Mouse (Mus musculus): Measurements from ENCODE around the gene Eif2ak2.
A peak's percentile ranks its signal among the peaks of the same experiment; 100 is the strongest.

Eif2ak2 gene

DNA sequence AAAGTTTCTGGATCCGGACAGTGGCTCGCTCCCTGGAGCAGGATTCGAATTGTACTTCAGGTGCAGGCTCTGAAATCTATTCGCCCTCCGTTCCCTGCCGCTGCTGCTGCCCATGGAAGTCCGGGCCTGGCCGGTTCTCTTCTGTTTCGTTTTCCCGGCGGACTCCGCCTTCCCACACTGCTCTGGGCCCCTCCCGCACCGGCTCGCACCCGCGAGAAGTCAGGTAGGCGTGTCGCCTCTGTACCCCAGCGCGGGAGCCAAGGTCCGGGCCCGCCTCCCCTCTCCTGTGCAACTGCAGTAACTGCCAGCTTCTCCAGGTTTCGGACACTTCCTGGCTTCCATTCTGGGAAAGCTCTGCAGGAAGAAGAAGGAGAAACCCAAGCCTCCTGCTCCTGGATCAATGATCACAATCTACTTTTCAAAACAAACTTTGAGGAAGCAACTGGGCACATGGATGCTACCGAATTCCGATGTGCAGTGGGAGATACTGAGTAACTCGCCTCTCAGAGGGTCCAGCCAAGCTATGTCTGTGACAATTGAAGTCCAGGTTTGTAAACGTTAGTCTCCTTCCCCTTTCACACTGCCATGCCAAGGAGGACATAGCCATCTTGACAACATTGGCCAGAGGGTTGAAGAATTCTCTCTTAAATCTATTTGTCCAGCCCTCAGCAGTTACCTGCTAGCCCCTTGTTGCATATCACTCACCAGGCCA, at the start of gene Eif2ak2:
Gene Eif2ak2 (minus strand): TSS at position 173 of the 712 bp plus-strand sequence.
- DNase-seq (ENCODE audit: low spot score in 2 of 2), result peak; percentile 16 to 40

- DNase-seq (ENCODE audit: low spot score in 2 of 2), result peak in 1 of 2 experiments; percentile 12
These were observed 35.3 kb upstream of the Eif2ak2 start for GRCm38 (mm10) chr17:78917696-78918095.

- DNase-seq (ENCODE audit: low spot score in 2 of 2), result no peak
These were observed 34.5 kb upstream of the Eif2ak2 start for GRCm38 (mm10) chr17:78916899-78917298.

- peak; percentile 82 to 84 for DNase-seq (ENCODE audit: low spot score in 2 of 2)
These were observed 34.0 kb upstream of the Eif2ak2 start, which contains the start of gene Cebpzos for GRCm38 (mm10) chr17:78916369-78916813. TSS of gene Cebpzos (plus strand) at chr17:78916500.

- DNase-seq (ENCODE audit: low spot score in 2 of 2), result no peak
These were observed 33.4 kb upstream of the Eif2ak2 start for GRCm38 (mm10) chr17:78915772-78916171.

DNA sequence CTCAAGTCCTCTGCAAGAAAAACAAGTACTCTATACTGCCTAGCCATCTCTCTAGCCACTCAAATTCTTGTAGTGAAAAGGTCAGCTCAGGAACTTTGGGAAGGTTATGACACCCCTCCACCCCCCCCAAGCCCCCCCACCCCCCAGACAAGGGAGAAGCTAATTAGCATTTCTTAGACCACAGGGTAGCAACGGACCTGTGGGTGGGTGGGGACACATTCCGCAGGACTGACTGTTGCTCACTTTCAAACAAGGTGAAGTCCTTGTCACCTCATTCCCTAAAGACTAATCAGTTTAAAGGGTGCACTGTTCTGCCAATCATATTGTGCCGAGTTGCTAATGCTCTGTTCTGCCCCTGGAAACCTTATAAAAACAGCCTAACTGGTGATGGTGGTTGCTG, 31.5 kb upstream of the Eif2ak2 start:
- no peak for DNase-seq (ENCODE audit: low spot score in 2 of 2)

DNA sequence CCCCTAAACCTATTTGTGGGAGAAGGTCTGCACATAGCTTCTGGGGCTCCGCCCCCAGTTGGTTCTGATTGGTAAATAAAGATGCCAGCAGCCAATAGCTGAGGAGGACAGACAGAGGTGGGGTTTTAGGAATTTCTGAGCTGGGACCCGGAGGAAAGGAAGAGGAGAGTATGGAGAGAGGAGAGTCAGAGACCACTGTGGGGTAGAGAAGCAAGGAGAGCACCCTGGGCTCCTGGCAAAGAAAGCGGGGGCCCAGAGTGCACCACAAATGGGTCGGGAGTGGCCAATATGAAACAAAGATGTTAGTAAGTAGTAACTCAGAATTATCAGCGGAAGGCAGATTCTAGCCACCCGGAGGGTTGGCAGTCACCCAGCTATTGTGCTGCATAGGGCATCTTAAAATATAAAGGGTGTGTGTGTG, 30.5 kb upstream of the Eif2ak2 start:
- DNase-seq (ENCODE audit: low spot score in 2 of 2), result no peak

GRCm38 (mm10) chr17:78909374-78909773, 27.0 kb upstream of the Eif2ak2 start:
- no peak for DNase-seq (ENCODE audit: low spot score in 2 of 2)

- no peak for DNase-seq (ENCODE audit: low spot score in 2 of 2)
These were observed 24.5 kb upstream of the Eif2ak2 start, which contains the start of gene Sult6b1 for GRCm38 (mm10) chr17:78906892-78907291. TSS of gene Sult6b1 (minus strand) at chr17:78906992.

- no peak for DNase-seq (ENCODE audit: low spot score in 2 of 2)
These were observed 20.8 kb upstream of the Eif2ak2 start for GRCm38 (mm10) chr17:78903158-78903557.

DNA sequence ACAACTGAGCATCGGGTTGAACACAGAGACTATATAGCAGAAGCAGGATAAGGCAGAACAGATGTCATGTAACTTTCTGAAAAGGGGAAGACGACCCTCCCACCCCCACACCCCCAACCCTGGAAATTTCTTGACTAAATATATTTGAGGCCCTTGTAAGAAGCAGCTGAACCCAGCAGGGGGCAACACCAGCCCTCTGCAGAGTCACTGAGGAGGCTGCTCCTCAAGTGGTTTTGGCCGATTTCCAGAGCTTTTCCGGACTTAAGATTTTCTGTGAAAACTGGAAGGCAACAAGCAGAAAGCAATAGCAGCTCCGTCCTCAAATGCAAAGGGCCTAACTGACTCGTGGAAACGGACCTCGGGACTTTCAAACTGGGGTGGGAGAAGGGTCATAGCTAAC, 13.0 kb upstream of the Eif2ak2 start:
- DNase-seq (ENCODE audit: low spot score in 2 of 2), result peak in 1 of 2 experiments; percentile 13

GRCm38 (mm10) chr17:78894991-78895390, 12.6 kb upstream of the Eif2ak2 start:
- DNase-seq (ENCODE audit: low spot score in 2 of 2), result no peak

DNA sequence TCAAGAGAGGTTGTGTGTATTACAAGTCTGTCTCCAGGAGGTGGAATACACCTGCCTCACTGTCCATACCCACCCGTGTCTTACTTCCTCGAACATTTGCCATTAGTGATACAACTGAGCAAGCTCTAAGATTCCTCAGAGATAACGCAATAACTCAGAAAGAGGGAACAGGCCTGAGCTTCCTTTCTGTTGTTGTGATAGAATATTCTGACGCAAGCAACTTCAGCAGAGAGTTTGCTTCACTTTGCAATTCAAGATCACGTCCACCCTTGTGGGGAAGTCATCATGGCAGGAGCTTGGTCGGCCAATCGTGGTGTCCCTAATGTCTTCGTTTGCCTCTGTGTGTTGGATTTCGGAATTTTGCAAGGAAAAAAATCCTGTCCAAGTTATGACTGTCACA, 8.6 kb upstream of the Eif2ak2 start:
- DNase-seq (ENCODE audit: low spot score in 2 of 2), result no peak

DNA sequence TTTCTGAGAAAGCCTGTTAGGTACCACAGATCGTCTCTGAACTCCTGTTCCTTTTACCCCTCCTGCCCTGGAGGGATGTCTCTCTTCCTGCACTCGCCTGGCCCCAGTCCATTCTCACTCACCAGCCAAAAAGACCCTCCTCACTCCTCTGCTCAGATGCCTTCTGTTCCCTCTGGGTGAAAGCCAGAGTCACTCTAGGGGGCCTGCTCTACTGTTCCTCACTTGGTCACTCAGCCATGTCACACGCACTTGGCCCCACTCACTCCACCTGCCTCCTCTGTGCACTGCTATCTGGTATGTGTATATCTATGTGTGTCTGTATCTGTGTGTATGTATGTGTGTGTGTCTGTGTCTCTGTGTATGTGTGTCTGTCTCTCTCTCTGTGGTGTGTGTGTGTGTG, 6.8 kb upstream of the Eif2ak2 start:
- DNase-seq (ENCODE audit: low spot score in 2 of 2), result no peak

GRCm38 (mm10) chr17:78888554-78888953, 6.2 kb upstream of the Eif2ak2 start:
- no peak for DNase-seq (ENCODE audit: low spot score in 2 of 2)

GRCm38 (mm10) chr17:78885286-78886065, 3.1 kb upstream of the Eif2ak2 start:
- DNase-seq (ENCODE audit: low spot score in 2 of 2), result no peak

DNA sequence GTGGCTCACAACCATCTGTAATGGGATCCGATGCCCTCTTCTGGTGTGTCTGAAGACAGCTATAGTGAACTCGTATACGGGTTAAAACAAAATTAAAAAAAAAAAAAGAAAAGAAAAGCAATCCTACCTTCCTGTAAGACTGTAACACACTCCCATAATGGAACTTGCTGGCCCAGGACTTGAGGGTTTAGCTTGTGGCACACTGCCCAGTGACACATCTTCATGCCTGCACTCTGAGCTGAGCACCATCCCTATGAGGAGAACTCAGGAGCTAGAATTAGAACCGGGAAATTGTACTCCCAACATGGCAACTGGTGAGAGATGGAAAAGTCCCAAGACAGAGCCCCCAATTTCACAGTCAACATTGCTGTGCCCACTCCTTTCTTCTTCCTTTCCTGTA, 918 bp upstream of the Eif2ak2 start:
- no peak for DNase-seq (ENCODE audit: low spot score in 2 of 2)

GRCm38 (mm10) chr17:78881878-78882304, 482 bp downstream of the Eif2ak2 start:
- DNase-seq (ENCODE audit: low spot score in 2 of 2), result no peak

DNA sequence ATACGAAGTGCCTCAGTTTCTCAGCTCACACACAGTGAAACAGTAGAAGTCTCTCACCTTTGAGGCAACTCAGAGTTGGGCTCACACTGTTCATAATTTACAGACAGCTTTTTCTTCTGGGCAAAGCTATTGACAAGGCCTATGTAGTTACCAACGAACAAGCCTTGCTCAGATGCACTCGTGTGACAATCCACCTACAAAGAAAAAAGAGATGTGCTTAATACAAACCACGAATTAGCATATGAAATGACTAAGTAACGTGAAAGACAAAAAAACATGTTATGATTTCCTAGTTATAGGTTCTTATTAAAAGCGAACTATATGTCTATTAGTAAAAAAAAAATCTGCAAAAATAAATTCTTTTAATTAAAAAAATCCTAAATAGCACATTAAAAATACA, 8.5 kb downstream of the Eif2ak2 start:
- DNase-seq (ENCODE audit: low spot score in 2 of 2), result no peak

GRCm38 (mm10) chr17:78856243-78856642, 26.1 kb downstream of the Eif2ak2 start:
- DNase-seq (ENCODE audit: low spot score in 2 of 2), result no peak

DNA sequence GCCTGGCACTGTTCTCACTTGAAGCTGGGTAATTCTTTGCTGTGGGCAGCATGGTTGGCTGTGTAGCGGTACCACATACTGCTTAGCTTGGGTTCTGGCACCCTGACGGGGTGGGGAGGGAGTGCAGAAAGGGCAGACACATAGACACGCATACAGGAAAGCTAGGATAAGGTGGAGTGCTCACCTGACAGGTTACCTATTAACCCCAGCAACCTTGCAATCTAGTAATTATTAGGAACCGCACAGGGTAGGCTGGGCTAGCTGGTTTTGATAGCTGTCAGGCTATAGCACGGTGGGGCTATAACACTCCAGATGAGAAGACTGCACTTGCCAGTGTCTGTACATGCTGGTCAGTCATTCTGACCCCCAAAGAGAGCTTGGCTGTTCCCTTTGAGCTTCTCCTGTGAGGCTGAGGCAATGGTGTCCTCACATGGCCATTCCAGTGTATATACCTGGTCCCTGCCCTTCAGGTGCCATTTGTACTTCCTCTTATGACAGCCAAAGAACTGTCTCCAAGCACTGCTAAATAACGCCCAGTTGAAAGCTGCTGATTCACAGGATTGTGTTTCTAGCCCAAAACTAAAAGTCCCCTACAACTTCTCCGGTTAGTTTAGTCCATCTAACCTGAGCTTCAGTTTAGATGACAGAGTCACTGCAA, 40.0 kb downstream of the Eif2ak2 start:
- no peak for DNase-seq (ENCODE audit: low spot score in 2 of 2)

- no peak for DNase-seq (ENCODE audit: low spot score in 2 of 2)
These were observed 46.3 kb downstream of the Eif2ak2 start for GRCm38 (mm10) chr17:78836056-78836455.
